Mouse (Mus musculus) right cerebral cortex, postnatal 10 days (tissue): Measurements from ENCODE around the gene Tax1bp3.

ENCODE experiments used
- DNase-seq, 2 experiments: peaks; one replicate each; pipeline ENCODE4 v3.0.0; 2021; ENCODE audit warnings: low spot score in 2 of 2

Gene Tax1bp3

GRCm38 (mm10) chr11:73176608-73177508 lies at the start of gene Tax1bp3, which contains the start of gene Emc6:
Gene Tax1bp3, plus strand, starts transcription at chr11:73177083.
Gene Emc6, minus strand, starts transcription at chr11:73177037.
- DNase-seq: peak; percentile 97

DNA sequence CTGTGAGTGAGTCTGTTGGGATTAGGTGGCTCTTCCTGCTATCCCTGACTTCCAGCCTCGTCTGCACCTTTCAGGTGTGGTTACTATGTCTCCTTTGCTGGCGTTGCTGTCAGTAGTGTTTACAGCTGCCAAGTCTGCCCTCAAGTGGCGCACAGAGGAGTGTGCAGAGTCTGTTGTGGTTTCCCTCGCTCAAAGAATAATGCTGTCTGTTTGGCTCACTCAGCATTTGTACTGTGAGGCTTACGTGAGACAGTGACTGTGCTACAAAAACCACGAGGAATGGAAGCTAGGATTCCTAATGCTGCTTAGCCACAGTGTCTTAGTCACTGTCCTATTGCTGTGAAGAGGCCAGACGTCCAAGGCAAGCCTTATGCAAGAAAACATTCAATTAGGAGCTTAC lies 45.9 kb upstream of the Tax1bp3 start:
- DNase-seq: peak; percentile 38 to 47

DNA sequence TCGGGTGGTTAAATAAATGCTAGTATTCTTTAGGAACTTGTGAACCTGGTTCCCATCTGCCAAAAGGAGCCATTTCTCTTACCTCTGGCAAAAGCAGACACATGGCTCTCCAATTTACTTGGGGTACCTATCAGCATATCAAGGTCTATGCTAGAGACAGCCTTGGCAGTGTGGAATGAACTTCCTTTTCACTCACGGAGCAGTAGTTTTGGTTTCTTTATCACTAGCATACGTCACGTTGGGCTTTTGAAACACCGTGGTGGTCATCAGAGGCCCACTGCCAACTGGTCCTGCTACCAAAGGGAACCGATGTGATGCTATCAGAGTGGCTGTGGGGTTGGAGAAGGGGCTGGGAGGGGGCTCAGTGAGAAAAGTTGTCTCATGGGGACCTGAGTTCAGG lies 43.9 kb upstream of the Tax1bp3 start:
- no peak for DNase-seq

DNA sequence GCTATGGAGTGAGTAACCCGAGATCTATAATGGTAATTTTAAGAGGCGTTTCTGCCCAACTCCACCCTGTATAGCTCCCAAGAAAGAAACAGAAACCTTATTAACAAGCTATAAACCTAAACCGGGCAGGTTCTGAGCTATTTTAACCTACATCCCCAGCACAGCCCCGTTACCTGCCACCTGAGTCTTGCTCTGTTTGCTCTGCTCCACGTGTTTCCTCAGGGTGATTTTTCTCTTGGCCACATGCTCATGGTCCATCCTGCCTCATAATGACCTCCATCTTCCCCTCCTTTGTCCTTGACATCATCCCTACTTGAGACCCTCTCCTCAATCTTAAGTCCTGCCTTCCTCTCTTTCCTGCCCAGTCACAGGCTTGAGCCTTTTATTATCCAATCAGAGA lies 42.7 kb upstream of the Tax1bp3 start:
- DNase-seq: no peak

GRCm38 (mm10) chr11:73136587-73136986 lies 40.3 kb upstream of the Tax1bp3 start:
- DNase-seq: no peak

DNA sequence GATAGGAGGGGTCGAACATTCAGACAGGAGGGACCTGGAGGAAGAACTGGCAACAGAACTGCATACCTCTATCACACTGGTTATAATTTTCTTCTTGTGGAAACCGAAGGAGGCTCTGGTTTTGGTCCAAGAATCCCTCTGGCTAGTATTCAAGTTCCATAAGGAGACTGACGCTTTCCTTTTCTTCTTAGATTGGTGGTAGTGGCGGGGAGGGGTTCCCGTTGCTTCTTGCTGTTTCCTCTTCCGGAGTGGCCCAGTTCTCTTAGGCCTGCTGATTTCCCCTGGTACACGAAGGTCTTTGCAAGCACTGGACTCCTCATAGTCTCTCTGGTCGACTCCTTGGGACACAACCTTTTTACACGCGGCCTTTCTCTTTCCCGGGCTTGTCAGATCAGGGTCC lies 39.8 kb upstream of the Tax1bp3 start:
- DNase-seq: no peak

DNA sequence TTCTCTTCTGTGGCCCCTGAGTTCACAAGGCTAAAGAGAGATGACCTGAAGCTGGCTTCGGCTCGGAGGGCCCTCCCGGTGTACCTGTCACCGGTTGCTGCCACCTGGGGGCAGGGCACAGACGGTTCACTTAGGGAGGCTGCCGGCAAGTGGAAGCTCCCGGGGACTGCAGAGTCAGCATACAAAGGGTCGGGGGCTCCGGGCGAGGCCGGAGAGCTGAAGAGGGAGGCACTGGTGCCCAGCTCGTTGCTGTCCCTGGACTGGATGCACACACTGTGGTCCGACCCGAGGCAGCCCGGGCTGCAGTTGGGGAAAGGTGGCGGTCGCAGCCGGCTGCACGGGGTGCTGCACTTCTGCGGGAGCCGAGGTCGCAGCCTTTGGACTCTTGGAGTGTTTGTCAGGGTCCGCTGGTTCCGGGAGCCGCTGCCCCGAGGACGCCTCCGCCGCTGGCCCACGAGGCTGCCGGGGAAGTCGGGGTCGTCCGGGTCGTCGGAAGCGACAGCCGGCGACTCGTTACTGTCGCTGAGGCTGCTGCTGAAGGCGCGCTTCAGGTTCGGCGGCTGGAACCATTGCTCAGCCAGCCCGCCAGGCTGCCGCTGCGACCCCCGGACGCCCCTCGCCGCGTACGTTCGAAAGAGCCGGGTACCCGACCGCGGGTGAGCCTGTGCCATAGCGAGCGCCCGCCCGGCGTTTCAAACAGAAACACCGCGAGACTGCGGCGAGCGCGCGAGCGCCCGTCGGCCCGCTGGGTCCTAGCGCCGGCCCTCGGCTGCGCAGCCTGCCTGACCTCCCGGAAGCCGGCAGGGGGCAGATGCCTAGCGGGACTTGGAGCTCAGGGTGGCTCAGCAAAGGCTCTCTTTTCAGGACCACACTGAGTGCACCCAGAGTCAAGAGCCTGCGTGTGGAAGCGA lies 39.0 kb upstream of the Tax1bp3 start, which contains the start of gene Haspin:
Gene Haspin, minus strand, starts transcription at position 704 of the 911 bp plus-strand sequence.
- peak; percentile 91 to 93 for DNase-seq

DNA sequence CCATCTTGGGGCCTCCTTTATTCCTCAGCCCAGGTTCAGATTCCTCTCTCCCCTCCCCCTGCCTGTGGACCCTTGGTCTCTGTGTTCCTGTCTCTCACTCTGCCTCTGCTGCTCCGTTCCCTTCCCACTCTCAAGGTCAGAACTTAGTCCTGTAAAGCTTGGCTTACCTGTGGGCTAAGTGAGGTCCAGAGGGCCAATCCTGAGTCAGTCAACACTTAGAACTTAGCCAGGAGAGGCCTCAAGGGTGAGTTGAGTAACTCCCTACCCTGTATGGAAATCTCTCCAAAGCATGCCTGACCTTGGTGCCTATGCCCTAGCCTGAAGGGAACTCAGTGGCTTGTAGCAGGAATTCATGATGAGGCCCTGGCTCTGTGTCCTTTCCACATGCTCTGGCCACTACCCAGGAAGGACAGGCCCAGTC lies 32.6 kb upstream of the Tax1bp3 start:
- DNase-seq: no peak

GRCm38 (mm10) chr11:73146026-73146974 lies 30.6 kb upstream of the Tax1bp3 start:
- DNase-seq: no peak

DNA sequence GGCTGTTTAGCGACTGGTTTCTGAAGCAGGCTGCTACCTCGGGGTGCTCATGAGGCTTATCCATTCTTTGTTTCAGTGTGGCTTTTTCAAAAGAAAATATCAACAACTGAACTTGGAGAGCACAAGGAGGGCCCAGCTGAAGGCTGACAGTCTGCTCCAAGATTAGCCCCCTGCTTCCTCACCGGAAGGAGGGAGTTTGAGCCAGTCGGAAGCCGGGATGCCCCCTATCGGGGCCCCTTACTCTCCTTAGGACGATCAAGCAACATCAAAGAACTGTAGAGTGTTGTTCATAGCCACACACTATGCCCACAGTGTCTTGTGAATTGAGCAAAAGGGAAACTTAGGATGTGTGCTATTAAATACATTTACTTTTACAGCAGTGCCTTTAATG lies 29.9 kb upstream of the Tax1bp3 start:
- DNase-seq: no peak

GRCm38 (mm10) chr11:73148209-73148608 lies 28.7 kb upstream of the Tax1bp3 start:
- no peak for DNase-seq

- no peak for DNase-seq
Measured at GRCm38 (mm10) chr11:73155071-73155470, 21.8 kb upstream of the Tax1bp3 start.

GRCm38 (mm10) chr11:73159957-73160810 lies 16.7 kb upstream of the Tax1bp3 start, which contains the start of gene P2rx5:
Gene P2rx5, plus strand, starts transcription at chr11:73160421.
- DNase-seq: no peak

DNA sequence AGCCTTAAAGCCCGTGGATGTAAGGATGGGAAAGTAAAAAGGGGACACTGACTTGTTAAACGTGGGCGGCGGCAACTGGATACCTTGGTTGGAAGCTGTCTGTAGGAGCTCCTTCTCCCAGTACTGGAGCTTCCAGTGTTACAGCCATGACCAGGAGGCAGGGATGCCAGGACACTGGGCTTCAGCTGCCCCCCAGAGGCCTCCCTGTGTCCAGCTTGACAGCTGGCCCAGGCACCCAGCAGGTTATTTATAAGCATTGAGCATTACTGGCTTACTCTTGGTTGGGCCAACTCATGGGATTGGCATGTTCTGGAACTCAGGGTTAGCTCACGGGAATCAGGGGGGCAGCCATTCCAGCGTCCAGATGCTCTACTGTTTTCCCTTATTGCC lies 16.1 kb upstream of the Tax1bp3 start:
- no peak for DNase-seq

GRCm38 (mm10) chr11:73161616-73162015 lies 15.3 kb upstream of the Tax1bp3 start:
- no peak for DNase-seq

DNA sequence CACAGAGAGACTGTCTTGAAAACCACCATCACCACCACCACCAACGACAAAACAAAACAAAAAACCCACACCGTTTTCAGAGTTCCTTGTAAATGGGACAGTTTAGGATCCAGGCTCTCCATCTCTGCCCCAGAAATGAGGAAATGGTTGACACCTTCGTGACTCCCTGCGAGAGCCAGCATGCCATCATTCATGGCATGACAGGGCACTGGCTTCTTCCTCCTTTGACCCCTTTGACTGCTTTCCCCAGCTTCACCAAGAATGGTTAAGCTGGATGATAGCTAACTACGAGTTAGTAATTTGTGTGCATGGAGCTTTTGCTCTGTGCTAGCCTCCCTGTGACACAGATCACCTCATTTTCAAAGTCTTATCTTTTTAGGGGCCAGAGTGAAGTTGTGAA lies 14.6 kb upstream of the Tax1bp3 start:
- no peak for DNase-seq

- DNase-seq: no peak
Measured at GRCm38 (mm10) chr11:73168071-73168470, 8.8 kb upstream of the Tax1bp3 start.

DNA sequence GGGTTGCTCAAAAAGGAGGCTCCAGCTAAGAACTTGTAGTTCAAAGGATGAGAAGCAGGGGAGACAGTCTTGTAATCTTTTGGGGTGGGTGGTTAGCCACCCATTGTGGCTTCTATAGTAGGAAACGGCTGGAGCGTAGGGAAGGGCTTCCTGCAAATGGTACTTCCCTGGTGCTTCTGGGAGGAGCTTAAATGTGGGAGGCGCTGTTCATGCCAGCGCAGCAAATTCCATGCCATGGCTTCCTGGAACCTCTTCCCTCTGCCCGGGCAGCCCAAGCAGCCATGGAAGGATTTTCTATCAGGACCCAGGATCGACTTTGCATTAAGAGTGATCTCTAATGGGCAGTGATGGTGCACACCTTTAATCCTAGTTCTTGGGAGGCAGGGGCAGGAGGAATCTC lies 8.3 kb upstream of the Tax1bp3 start:
- DNase-seq: no peak

GRCm38 (mm10) chr11:73169231-73169630 lies 7.7 kb upstream of the Tax1bp3 start:
- peak; percentile 59 to 69 for DNase-seq

DNA sequence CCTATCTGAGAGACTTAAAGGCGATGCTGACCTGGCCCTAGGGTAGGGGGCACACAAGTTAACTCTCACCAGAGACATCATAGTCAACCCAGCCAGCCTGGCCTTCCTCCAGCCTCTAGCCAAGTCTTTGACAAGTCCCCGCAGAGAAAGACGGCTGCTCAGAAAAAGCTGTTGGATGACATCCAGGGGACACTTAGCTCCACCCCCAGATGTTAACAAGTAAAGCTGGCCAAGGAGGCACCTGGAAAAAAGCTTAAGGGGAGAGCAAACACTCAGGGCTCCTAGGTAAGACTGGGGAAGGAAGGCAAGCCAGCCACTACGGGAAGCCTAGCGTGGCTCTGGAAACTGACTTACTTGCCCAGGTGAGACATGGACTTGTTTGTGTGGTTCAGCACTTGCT lies 4.7 kb upstream of the Tax1bp3 start:
- DNase-seq: no peak
